Mouse (Mus musculus): ENCODE data around the gene Nrxn2. TPM values are rescaled to one million over a fixed set of nuclear protein-coding genes. Genes with fewer than 3 reads are reported as not detected.

Gene Nrxn2
- total and polyA plus RNA-seq, 2 experiments from 2014 or later: 54.4 to 355 TPM

- TF ChIP-seq CTCF (IDR thresholded peaks at IDR 0.05; ENCODE audit: low read depth): peak; percentile 28
- H3K4me1 ChIP-seq (ENCODE audit: insufficient read depth, low read length): peaks cover 62% of the 10 kb centered on the region
- H3K36me3 ChIP-seq (ENCODE audit: insufficient read depth, low read length): no peaks in the 10 kb centered on the region
- H3K27ac ChIP-seq: peak overlapping the region; percentile 12; the same call in 1 of the 2 replicates
- H3K9me3 ChIP-seq (ENCODE audit: low read length): no peaks in the 10 kb centered on the region
- 41% methylated on average over 19 of the region's 19 CpGs for WGBS
- H3K4me2 ChIP-seq (ENCODE audit: low read depth, low read length): peak overlapping the region; percentile 76
- no peak for DNase-seq (ENCODE audit: low spot score)
- peak overlapping the region; percentile 73 for H3K4me3 ChIP-seq (ENCODE audit: low read length)
- ATAC-seq: no peak
- H3K9ac ChIP-seq (replicated peaks; ENCODE audit: low read length): peak overlapping the region; percentile 80
- H3K27me3 ChIP-seq (ENCODE audit: insufficient read depth, low read length): no peaks in the 10 kb centered on the region
These were observed 2.1 kb downstream of the Nrxn2 start for GRCm38 (mm10) chr19:6420481-6421210.

DNA sequence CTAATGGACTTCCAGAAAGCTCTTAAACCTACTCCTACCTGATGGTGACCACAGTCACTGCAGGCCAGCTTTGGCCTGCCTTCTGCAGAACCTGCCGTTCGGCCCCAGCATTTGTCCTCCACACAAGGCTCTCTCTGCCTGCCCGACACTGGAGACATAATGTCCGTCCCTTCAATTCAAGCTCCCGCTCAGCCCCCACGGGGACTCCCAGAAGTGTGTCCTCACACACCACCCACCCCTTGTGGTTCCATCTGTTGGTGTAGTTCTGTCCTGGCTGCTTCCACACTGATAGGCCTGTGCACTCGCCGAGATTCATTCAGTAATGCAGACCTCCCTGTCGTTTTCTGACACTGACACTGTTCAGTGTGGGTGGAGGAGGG lies 2.7 kb downstream of the Nrxn2 start:
- H3K36me3 ChIP-seq (ENCODE audit: insufficient read depth, low read length): no peaks in the 10 kb centered on the region
- peak overlapping the region; percentile 80 for H3K9ac ChIP-seq (replicated peaks; ENCODE audit: low read length)
- ATAC-seq (no peak), DNase-seq (ENCODE audit: low spot score) (no peak)
- peak overlapping the region; percentile 76 for H3K4me2 ChIP-seq (ENCODE audit: low read depth, low read length)
- peak overlapping the region; percentile 73 for H3K4me3 ChIP-seq (ENCODE audit: low read length)
- peaks cover 59% of the 10 kb centered on the region for H3K4me1 ChIP-seq (ENCODE audit: insufficient read depth, low read length)
- H3K9me3 ChIP-seq (ENCODE audit: low read length): no peaks in the 10 kb centered on the region
- WGBS: 57% methylated on average over 9 of the region's 9 CpGs
- 0 out of 2 replicates have a peak overlapping the region, but pooled peaks have one; percentile 12 for H3K27ac ChIP-seq
- no peak for TF ChIP-seq CTCF (IDR thresholded peaks at IDR 0.05; ENCODE audit: low read depth)
- H3K27me3 ChIP-seq (ENCODE audit: insufficient read depth, low read length): no peaks in the 10 kb centered on the region

DNA sequence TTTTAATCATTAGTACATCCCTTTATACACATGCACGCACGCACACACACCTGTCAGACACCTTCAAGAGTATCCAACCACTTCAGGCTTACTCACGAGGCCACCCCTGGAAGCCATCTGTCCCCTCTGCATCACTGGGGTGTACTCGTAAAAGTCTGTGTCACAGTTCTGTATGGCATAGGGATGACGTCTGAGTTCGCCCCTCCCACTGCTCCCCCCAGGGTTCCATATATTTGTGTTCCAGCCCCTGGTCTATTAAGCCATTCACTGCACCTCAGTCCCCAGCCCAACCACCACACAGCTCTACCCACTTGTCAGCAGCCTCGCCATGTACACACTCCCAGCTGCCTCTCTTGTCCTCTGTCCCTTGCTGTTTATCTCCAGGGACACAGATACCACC lies 3.5 kb downstream of the Nrxn2 start:
- DNase-seq (ENCODE audit: low spot score) (no peak), ATAC-seq (no peak)
- no peak for TF ChIP-seq CTCF (IDR thresholded peaks at IDR 0.05; ENCODE audit: low read depth)
- H3K36me3 ChIP-seq (ENCODE audit: insufficient read depth, low read length): no peaks in the 10 kb centered on the region
- no peaks in the 10 kb centered on the region for H3K27me3 ChIP-seq (ENCODE audit: insufficient read depth, low read length)
- no peak overlapping the region for H3K27ac ChIP-seq
- H3K4me1 ChIP-seq (ENCODE audit: insufficient read depth, low read length): peaks cover 57% of the 10 kb centered on the region
- H3K9me3 ChIP-seq (ENCODE audit: low read length): no peaks in the 10 kb centered on the region
- no peak overlapping the region for H3K4me3 ChIP-seq (ENCODE audit: low read length)
- no peak overlapping the region for H3K9ac ChIP-seq (replicated peaks; ENCODE audit: low read length)
- WGBS: 59% methylated on average over 7 of the region's 7 CpGs
- peak overlapping the region; percentile 18; the same call in 1 of the 2 replicates for H3K4me2 ChIP-seq (ENCODE audit: low read depth, low read length)

- Histone ChIP-seq H3K4me2 (ENCODE audit: low read depth, low read length) (no peak overlapping the region), H3K9ac (replicated peaks; ENCODE audit: low read length) (no peak overlapping the region), H3K27me3 (ENCODE audit: insufficient read depth, low read length) (no peaks in the 10 kb centered on the region), H3K9me3 (ENCODE audit: low read length) (no peaks in the 10 kb centered on the region), H3K4me3 (ENCODE audit: low read length) (no peak overlapping the region), H3K4me1 (ENCODE audit: insufficient read depth, low read length) (peaks cover 61% of the 10 kb centered on the region), H3K36me3 (ENCODE audit: insufficient read depth, low read length) (no peaks in the 10 kb centered on the region), H3K27ac (no peak overlapping the region)
- 76% methylated on average over 16 of the region's 16 CpGs for WGBS
- no peak for ATAC-seq
- TF ChIP-seq CTCF (IDR thresholded peaks at IDR 0.05; ENCODE audit: low read depth): no peak
- no peak for DNase-seq (ENCODE audit: low spot score)
These were observed 4.7 kb downstream of the Nrxn2 start for GRCm38 (mm10) chr19:6423241-6423640.

- no peak overlapping the region for H3K27ac ChIP-seq
- WGBS: 43% methylated on average over 8 of the region's 8 CpGs
- DNase-seq (ENCODE audit: low spot score) (no peak), ATAC-seq (no peak)
- no peak overlapping the region for H3K4me3 ChIP-seq (ENCODE audit: low read length)
- H3K27me3 ChIP-seq (ENCODE audit: insufficient read depth, low read length): no peaks in the 10 kb centered on the region
- no peak overlapping the region for H3K9ac ChIP-seq (replicated peaks; ENCODE audit: low read length)
- no peaks in the 10 kb centered on the region for H3K36me3 ChIP-seq (ENCODE audit: insufficient read depth, low read length)
- no peak for TF ChIP-seq CTCF (IDR thresholded peaks at IDR 0.05; ENCODE audit: low read depth)
- no peaks in the 10 kb centered on the region for H3K9me3 ChIP-seq (ENCODE audit: low read length)
- H3K4me1 ChIP-seq (ENCODE audit: insufficient read depth, low read length): peaks cover 67% of the 10 kb centered on the region
- H3K4me2 ChIP-seq (ENCODE audit: low read depth, low read length): no peak overlapping the region
These were observed 5.8 kb downstream of the Nrxn2 start for GRCm38 (mm10) chr19:6424137-6424881.

GRCm38 (mm10) chr19:6425595-6425994 lies 7.1 kb downstream of the Nrxn2 start:
- Histone ChIP-seq H3K9ac (replicated peaks; ENCODE audit: low read length) (no peak overlapping the region), H3K36me3 (ENCODE audit: insufficient read depth, low read length) (no peaks in the 10 kb centered on the region), H3K9me3 (ENCODE audit: low read length) (no peaks in the 10 kb centered on the region), H3K27me3 (ENCODE audit: insufficient read depth, low read length) (no peaks in the 10 kb centered on the region), H3K4me3 (ENCODE audit: low read length) (no peak overlapping the region), H3K4me2 (ENCODE audit: low read depth, low read length) (no peak overlapping the region), H3K4me1 (ENCODE audit: insufficient read depth, low read length) (peaks cover 63% of the 10 kb centered on the region), H3K27ac (no peak overlapping the region)
- no peak for DNase-seq (ENCODE audit: low spot score)
- 0 out of 2 replicates have a peak, but pooled peaks have one; percentile 1 for ATAC-seq
- WGBS: 38% methylated on average over 5 of the region's 5 CpGs
- no peak for TF ChIP-seq CTCF (IDR thresholded peaks at IDR 0.05; ENCODE audit: low read depth)

Measured in hindbrain, postnatal 0 days (tissue).